Mouse (Mus musculus) hindbrain, embryonic 14.5 days (tissue): Measurements from ENCODE around the gene H3f3a. TPM values are rescaled to one million over a fixed set of nuclear protein-coding genes. Genes with fewer than 3 reads are reported as not detected.

Source experiments
- ATAC-seq: fragments of 200-750 bp; cut with Nextera tagmentation; 2 replicates; pipeline ENCODE4 v1.8.0; 2017; ENCODE audit warnings: moderate number of reproducible peaks, mild to moderate bottlenecking, moderate TSS enrichment, moderate library complexity; ENCODE audit not compliant: low FRiP score
- DNase-seq: peaks from one replicate; pipeline ENCODE4 v3.0.0-alpha.2; 2015; ENCODE audit warnings: low spot score
- H3K27ac ChIP-seq: fragments of 300-500 bp; sonication (generic); 2 replicates; pipeline ENCODE4 v1.5.1; 2014; ENCODE audit warnings: mild to moderate bottlenecking, moderate library complexity
- H3K27me3 ChIP-seq: fragments of 300-500 bp; sonication (generic); 2 replicates; pipeline ENCODE4 v1.6.1; 2014; ENCODE audit warnings: mild to moderate bottlenecking, low read length, mixed read lengths; ENCODE audit not compliant: control insufficient read depth, insufficient read depth
- H3K36me3 ChIP-seq: fragments of 300-500 bp; sonication (generic); replicated peaks from 2 replicates; pipeline ENCODE4 v1.6.1; 2014; ENCODE audit not compliant: control insufficient read depth, insufficient read depth
- H3K4me1 ChIP-seq: fragments of 300-500 bp; sonication (generic); replicated peaks from 2 replicates; pipeline ENCODE4 v1.6.1; 2014; ENCODE audit warnings: antibody characterized with exemption, low read length, mixed read lengths; ENCODE audit not compliant: control insufficient read depth, insufficient read depth
- H3K4me2 ChIP-seq: fragments of 300-500 bp; sonication (generic); replicated peaks from 2 replicates; pipeline ENCODE4 v1.6.1; 2014; ENCODE audit warnings: mild to moderate bottlenecking, moderate library complexity
- H3K4me3 ChIP-seq: fragments of 300-500 bp; sonication (generic); replicated peaks from 2 replicates; pipeline ENCODE4 v1.5.1; 2014; ENCODE audit warnings: mild to moderate bottlenecking, low read length
- H3K9ac ChIP-seq: fragments of 300-500 bp; sonication (generic); 2 replicates; pipeline ENCODE4 v1.6.1; 2014
- H3K9me3 ChIP-seq: fragments of 300-500 bp; sonication (generic); 2 replicates; pipeline ENCODE4 v1.6.1; 2016; ENCODE audit warnings: low read length; ENCODE audit not compliant: control insufficient read depth
- WGBS: fragments of 180-500 bp; shearing (Covaris S2); extraction: QIAGEN DNeasy Blood & Tissue Kit; methylation state at CpG from one replicate; pipeline ENCODE4 v1.1.7; 2014; 5-methylcytosine and 5-hydroxymethylcytosine counted together
- polyA plus RNA-seq: library from polyadenylated mRNA; unstranded; fragments of >200 nt; fragmentation: Nextera tagmentation; extraction: Ambion mirVana; gene quantifications from 2 replicates; pipeline ENCODE4 v1.2.1, GENCODE M21; 2014

H3f3a gene
- polyA plus RNA-seq, 1 experiment from 2014 or later, result 2,951 TPM

GRCm38 (mm10) chr1:180757956-180758520 lies 55.7 kb downstream of the H3f3a start:
- no peak overlapping the region for H3K4me2 ChIP-seq
- no peaks in the 10 kb centered on the region for H3K9me3 ChIP-seq
- WGBS, result 93% methylated on average over 7 of the region's 7 CpGs
- H3K27ac ChIP-seq, result no peak overlapping the region
- no peaks in the 10 kb centered on the region for H3K27me3 ChIP-seq
- no peaks in the 10 kb centered on the region for H3K4me1 ChIP-seq
- H3K4me3 ChIP-seq, result no peak overlapping the region
- ATAC-seq (no peak), DNase-seq (no peak)
- H3K36me3 ChIP-seq, result peaks cover 19% of the 10 kb centered on the region
- H3K9ac ChIP-seq, result no peak overlapping the region

DNA sequence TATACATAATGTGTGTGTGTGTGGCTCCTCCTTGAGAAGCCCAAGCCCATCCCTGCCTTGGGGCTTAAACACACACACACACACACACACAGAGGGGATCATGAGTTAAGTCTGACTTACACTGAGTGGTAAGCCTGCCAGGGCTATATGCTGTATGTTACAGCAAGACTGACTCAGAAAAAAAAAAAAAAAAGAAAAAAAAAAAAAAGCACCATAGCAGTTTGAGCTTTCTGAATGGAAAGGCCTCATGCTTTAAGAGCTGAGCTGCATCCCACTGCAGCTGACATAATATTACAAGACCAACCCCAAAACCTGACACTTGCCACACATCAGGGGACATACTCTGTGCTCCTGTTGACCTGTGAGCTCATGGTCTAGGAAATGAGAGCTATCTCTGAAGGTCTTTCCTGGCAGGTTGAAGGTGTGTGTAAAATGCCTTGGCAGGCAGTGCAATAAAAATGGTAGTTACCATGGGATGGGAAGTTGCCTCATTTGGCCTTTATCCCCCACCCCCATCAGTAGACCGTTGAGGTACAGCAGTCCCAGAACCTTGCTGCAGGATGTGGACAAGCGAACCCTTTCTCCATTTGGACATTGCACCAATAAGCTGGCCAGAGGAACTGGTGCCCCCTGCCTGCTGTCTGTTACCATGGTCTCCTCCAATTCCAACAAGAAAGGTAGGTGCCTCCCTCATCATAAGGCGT lies 56.3 kb downstream of the H3f3a start:
- Histone ChIP-seq H3K36me3 (peaks cover 25% of the 10 kb centered on the region), H3K4me1 (no peaks in the 10 kb centered on the region), H3K4me3 (no peak overlapping the region), H3K9ac (no peak overlapping the region), H3K4me2 (no peak overlapping the region), H3K27me3 (no peaks in the 10 kb centered on the region), H3K27ac (no peak overlapping the region), H3K9me3 (no peaks in the 10 kb centered on the region)
- ATAC-seq (no peak), DNase-seq (no peak)
- 90% methylated on average over 3 of the region's 3 CpGs for WGBS

- WGBS, result 94% methylated on average over 2 of the region's 2 CpGs
- H3K27ac ChIP-seq, result no peak overlapping the region
- no peak overlapping the region for H3K4me3 ChIP-seq
- H3K4me1 ChIP-seq, result no peaks in the 10 kb centered on the region
- H3K27me3 ChIP-seq, result no peaks in the 10 kb centered on the region
- H3K36me3 ChIP-seq, result peaks cover 32% of the 10 kb centered on the region
- no peak overlapping the region for H3K4me2 ChIP-seq
- ATAC-seq (no peak), DNase-seq (no peak)
- no peak overlapping the region for H3K9ac ChIP-seq
- no peaks in the 10 kb centered on the region for H3K9me3 ChIP-seq
These were observed 57.0 kb downstream of the H3f3a start for GRCm38 (mm10) chr1:180756711-180757110.

- Histone ChIP-seq H3K4me2 (no peak overlapping the region), H3K27ac (no peak overlapping the region), H3K9me3 (no peaks in the 10 kb centered on the region), H3K36me3 (peaks cover 47% of the 10 kb centered on the region), H3K9ac (no peak overlapping the region), H3K27me3 (no peaks in the 10 kb centered on the region), H3K4me1 (no peaks in the 10 kb centered on the region), H3K4me3 (no peak overlapping the region)
- no peak for ATAC-seq
- WGBS, result 91% methylated on average over 8 of the region's 8 CpGs
- no peak for DNase-seq
These were observed 59.4 kb downstream of the H3f3a start for GRCm38 (mm10) chr1:180754376-180754775.

- H3K36me3 ChIP-seq, result peaks cover 67% of the 10 kb centered on the region
- WGBS, result 94% methylated on average over 11 of the region's 11 CpGs
- no peak overlapping the region for H3K27ac ChIP-seq
- no peak for ATAC-seq
- H3K4me3 ChIP-seq, result no peak overlapping the region
- no peak overlapping the region for H3K4me2 ChIP-seq
- H3K9me3 ChIP-seq, result no peaks in the 10 kb centered on the region
- H3K4me1 ChIP-seq, result no peaks in the 10 kb centered on the region
- no peaks in the 10 kb centered on the region for H3K27me3 ChIP-seq
- H3K9ac ChIP-seq, result no peak overlapping the region
- no peak for DNase-seq
These were observed 61.6 kb downstream of the H3f3a start for GRCm38 (mm10) chr1:180752115-180752514.

Other genes starting within 250 kb of the H3f3a start
- gene Parp1, start 245.0 kb downstream of the H3f3a start, polyA plus RNA-seq, result 85.4 and 86.8 TPM in 2 replicates
- gene Lin9, start 172.8 kb downstream of the H3f3a start, polyA plus RNA-seq, result 10.6 and 11.2 TPM in 2 replicates
- gene Mixl1, start 116.9 kb downstream of the H3f3a start, polyA plus RNA-seq, result 0.16 TPM in 1 of 2 replicates, not detected in the other
- 27.1 and 27.6 TPM in 2 replicates for gene Acbd3, start 87.9 kb downstream of the H3f3a start, polyA plus RNA-seq
- 26.9 and 28.2 TPM in 2 replicates for gene Sde2, start 37.2 kb upstream of the H3f3a start, polyA plus RNA-seq
- gene Lefty2, start 79.2 kb upstream of the H3f3a start, polyA plus RNA-seq, result 1.5 and 3.2 TPM in 2 replicates
- gene Pycr2, start 90.3 kb upstream of the H3f3a start, polyA plus RNA-seq, result 63.0 and 68.0 TPM in 2 replicates
- gene Lefty1, start 121.1 kb upstream of the H3f3a start, polyA plus RNA-seq, result 0.20 and 0.41 TPM in 2 replicates
- gene Tmem63a, start 128.4 kb upstream of the H3f3a start, polyA plus RNA-seq, result 1.5 and 1.6 TPM in 2 replicates
- gene Ephx1, start 207.0 kb upstream of the H3f3a start, polyA plus RNA-seq, result 8.7 and 10.3 TPM in 2 replicates
- gene 9130409I23Rik, start 237.3 kb upstream of the H3f3a start, polyA plus RNA-seq, result not detected in 2 replicates